Mouse (Mus musculus) hindbrain, embryonic 10.5 days (tissue): ENCODE data around the gene Fmnl3. TPM values are rescaled to one million over a fixed set of nuclear protein-coding genes. Genes with fewer than 3 reads are reported as not detected.

Experiments
- DNase-seq: peaks from one replicate; pipeline ENCODE4 v3.0.0-alpha.2; 2017; ENCODE audit warnings: low spot score
- H3K27ac ChIP-seq: fragments of 300-500 bp; sonication (generic); 2 replicates; pipeline ENCODE4 v1.5.1; 2016; ENCODE audit warnings: mild to moderate bottlenecking, moderate library complexity
- H3K27me3 ChIP-seq: fragments of 300-500 bp; sonication (generic); 2 replicates; pipeline ENCODE4 v1.6.1; 2016; ENCODE audit warnings: mild to moderate bottlenecking; ENCODE audit not compliant: poor library complexity, insufficient read depth, severe bottlenecking
- H3K36me3 ChIP-seq: fragments of 300-500 bp; sonication (generic); 2 replicates; pipeline ENCODE4 v1.6.1; 2016; ENCODE audit warnings: mild to moderate bottlenecking, moderate library complexity
- H3K4me1 ChIP-seq: fragments of 300-500 bp; sonication (generic); replicated peaks from 2 replicates; pipeline ENCODE4 v1.6.1; 2016; ENCODE audit warnings: mild to moderate bottlenecking
- H3K4me3 ChIP-seq: fragments of 300-500 bp; sonication (generic); 2 replicates; pipeline ENCODE4 v1.5.1; 2016; ENCODE audit warnings: mild to moderate bottlenecking, moderate library complexity
- H3K9me3 ChIP-seq: fragments of 300-500 bp; sonication (generic); 2 replicates; pipeline ENCODE4 v1.6.1; 2016; ENCODE audit warnings: mild to moderate bottlenecking, moderate library complexity
- WGBS: fragments of 180-500 bp; shearing (Covaris S2); methylation state at CpG from one replicate; pipeline ENCODE4 v1.1.7; 2016; 5-methylcytosine and 5-hydroxymethylcytosine counted together
- polyA plus RNA-seq: library from polyadenylated mRNA; unstranded; fragments of >200 nt; fragmentation: Nextera tagmentation; extraction: Ambion mirVana; gene quantifications from 2 replicates; pipeline ENCODE4 v1.2.1, GENCODE M21; 2016

Gene Fmnl3
- polyA plus RNA-seq, 1 experiment from 2014 or later: 10.7 TPM

- DNase-seq: no peak
- Histone ChIP-seq H3K4me1 (peaks cover 14% of the 10 kb centered on the region), H3K4me3 (no peak overlapping the region), H3K9me3 (no peaks in the 10 kb centered on the region), H3K36me3 (peaks cover 99% of the 10 kb centered on the region), H3K27ac (no peak overlapping the region), H3K27me3 (no peaks in the 10 kb centered on the region)
- WGBS: 91% methylated on average over 6 of the region's 6 CpGs
These were observed 52.2 kb downstream of the Fmnl3 start for GRCm38 (mm10) chr15:99318071-99318470.

DNA sequence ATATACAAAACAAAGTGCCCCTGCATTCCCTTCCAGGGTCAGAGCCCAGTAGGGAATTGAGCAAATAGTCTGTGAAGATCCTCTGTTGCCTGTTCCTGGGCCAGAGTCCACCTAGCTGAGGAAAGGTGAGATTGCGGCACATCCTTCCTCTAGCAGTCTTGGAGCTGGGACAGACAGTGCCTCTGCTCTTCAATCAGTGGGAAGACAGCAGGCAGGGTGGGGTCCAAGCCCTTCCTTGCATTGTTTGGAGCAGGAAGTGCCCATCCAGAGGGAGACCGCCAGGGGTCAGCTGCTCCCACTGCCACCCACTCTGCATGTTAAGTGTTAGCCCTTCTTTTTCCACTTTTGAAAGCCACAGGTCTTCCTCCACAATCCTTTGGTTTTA, 53.0 kb downstream of the Fmnl3 start:
- DNase-seq: no peak
- no peak overlapping the region for H3K4me3 ChIP-seq
- H3K36me3 ChIP-seq: peaks cover 99% of the 10 kb centered on the region
- H3K9me3 ChIP-seq: no peaks in the 10 kb centered on the region
- no peaks in the 10 kb centered on the region for H3K27me3 ChIP-seq
- H3K27ac ChIP-seq: peak overlapping the region; percentile 87; the same call in 1 of the 2 replicates
- WGBS: 75% methylated on average over 2 of the region's 2 CpGs
- H3K4me1 ChIP-seq: peaks cover 14% of the 10 kb centered on the region

GRCm38 (mm10) chr15:99316314-99317266, 53.7 kb downstream of the Fmnl3 start:
- WGBS: 86% methylated on average over 16 of the region's 16 CpGs
- Histone ChIP-seq H3K9me3 (no peaks in the 10 kb centered on the region), H3K4me1 (peaks cover 14% of the 10 kb centered on the region), H3K27ac (peak overlapping the region; percentile 87), H3K36me3 (peaks cover 99% of the 10 kb centered on the region), H3K27me3 (no peaks in the 10 kb centered on the region), H3K4me3 (no peak overlapping the region)
- DNase-seq: peak; percentile 69

DNA sequence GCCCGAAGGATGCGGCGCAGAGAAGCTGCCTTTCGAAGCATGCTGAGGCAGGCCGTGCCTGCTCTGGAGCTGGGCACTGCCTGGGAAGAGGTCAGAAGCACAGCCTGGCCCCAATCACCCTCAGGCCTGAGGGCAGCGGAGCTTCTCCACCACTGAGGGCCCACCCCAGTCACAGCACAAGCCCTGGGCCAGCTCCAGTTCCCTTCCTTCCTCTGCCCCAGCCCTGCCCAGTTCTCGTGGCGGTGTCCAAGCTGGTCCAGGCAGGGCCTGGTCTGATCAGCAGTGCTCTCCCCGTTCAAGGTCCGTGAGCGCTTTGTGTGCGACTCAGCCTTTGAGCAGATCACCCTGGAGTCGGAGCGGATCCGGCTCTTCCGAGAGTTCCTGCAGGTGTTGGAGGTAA, 55.4 kb downstream of the Fmnl3 start:
- 92% methylated on average over 16 of the region's 16 CpGs for WGBS
- peaks cover 11% of the 10 kb centered on the region; the same call in 1 of the 2 replicates for H3K4me1 ChIP-seq
- no peaks in the 10 kb centered on the region for H3K27me3 ChIP-seq
- H3K4me3 ChIP-seq: no peak overlapping the region
- H3K27ac ChIP-seq: 0 out of 2 replicates have a peak overlapping the region, but pooled peaks have one; percentile 14
- H3K9me3 ChIP-seq: no peaks in the 10 kb centered on the region
- H3K36me3 ChIP-seq: peaks cover 99% of the 10 kb centered on the region
- no peak for DNase-seq

- peaks cover 99% of the 10 kb centered on the region for H3K36me3 ChIP-seq
- WGBS: 93% methylated on average over 5 of the region's 5 CpGs
- no peak for DNase-seq
These were observed 59.7 kb downstream of the Fmnl3 start for GRCm38 (mm10) chr15:99310617-99311016.

DNA sequence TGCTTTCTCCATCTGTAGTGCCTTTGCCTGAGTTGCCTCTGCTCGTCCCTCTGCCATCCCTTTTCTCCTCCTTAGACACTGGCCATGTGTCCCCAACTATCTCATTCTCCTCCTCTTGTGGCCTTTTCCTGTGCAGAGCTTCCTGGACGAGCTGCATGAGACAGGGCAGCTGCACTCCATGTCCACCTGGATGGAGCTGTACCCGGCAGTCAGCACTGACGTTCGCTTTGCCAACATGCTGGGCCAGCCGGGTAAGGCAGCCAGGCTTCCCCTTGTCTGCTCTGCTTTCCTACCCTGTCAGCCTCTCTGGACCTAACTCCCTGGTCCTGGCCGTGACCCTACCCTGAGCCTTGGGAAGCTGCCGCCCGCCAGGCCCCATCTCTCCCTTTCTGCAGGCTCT, 60.7 kb downstream of the Fmnl3 start:
- H3K9me3 ChIP-seq: no peaks in the 10 kb centered on the region
- H3K27ac ChIP-seq: no peak overlapping the region
- no peak overlapping the region for H3K4me3 ChIP-seq
- peaks cover 99% of the 10 kb centered on the region for H3K36me3 ChIP-seq
- WGBS: 92% methylated on average over 9 of the region's 9 CpGs
- no peak for DNase-seq
- peaks cover 5% of the 10 kb centered on the region; the same call in 1 of the 2 replicates for H3K4me1 ChIP-seq
- H3K27me3 ChIP-seq: no peaks in the 10 kb centered on the region

More at GRCm38 (mm10) chr15:99310617-99311016, 59.7 kb downstream of the Fmnl3 start:
- Histone ChIP-seq H3K27ac (no peak overlapping the region), H3K4me3 (no peak overlapping the region), H3K9me3 (no peaks in the 10 kb centered on the region), H3K4me1 (peaks cover 5% of the 10 kb centered on the region; the same call in 1 of the 2 replicates), H3K27me3 (no peaks in the 10 kb centered on the region)

GRCm38 (mm10) chr15:99307476-99307875, 62.8 kb downstream of the Fmnl3 start:
- no peak overlapping the region for H3K27ac ChIP-seq
- WGBS: 87% methylated on average over 9 of the region's 9 CpGs
- H3K4me1 ChIP-seq: 0 out of 2 replicates have a peak, but pooled peaks cover 3% of the 10 kb centered on the region
- DNase-seq: no peak
- H3K9me3 ChIP-seq: no peaks in the 10 kb centered on the region
- H3K27me3 ChIP-seq: no peaks in the 10 kb centered on the region
- peaks cover 96% of the 10 kb centered on the region for H3K36me3 ChIP-seq
- H3K4me3 ChIP-seq: no peak overlapping the region

DNA sequence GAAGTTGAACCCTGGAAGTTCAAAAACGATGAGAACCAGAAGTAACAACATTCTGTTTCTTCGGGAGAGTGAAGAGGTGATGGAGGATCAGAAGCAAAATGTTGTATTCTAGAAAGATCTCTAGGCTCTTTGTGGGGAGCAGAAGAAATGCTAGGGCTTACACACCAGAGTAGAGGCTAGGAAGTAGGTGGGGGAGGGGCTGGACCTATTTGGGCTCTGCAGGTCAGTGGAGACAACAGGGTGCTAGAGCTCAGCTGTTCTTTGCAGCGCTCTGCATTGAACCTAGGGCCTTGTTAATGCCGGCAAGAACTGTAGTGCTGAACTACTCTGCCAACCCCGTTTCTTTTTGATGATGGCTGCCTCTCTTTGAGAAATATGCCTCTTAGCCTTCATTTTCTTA, 74.1 kb downstream of the Fmnl3 start:
- Histone ChIP-seq H3K9me3 (no peaks in the 10 kb centered on the region), H3K27ac (peak overlapping the region; percentile 93; the same call in 1 of the 2 replicates), H3K4me1 (peaks cover 31% of the 10 kb centered on the region), H3K4me3 (peak overlapping the region; percentile 76), H3K36me3 (peaks cover 7% of the 10 kb centered on the region; the same call in 1 of the 2 replicates), H3K27me3 (no peaks in the 10 kb centered on the region)
- WGBS: 45% methylated on average over 5 of the region's 5 CpGs
- no peak for DNase-seq

DNA sequence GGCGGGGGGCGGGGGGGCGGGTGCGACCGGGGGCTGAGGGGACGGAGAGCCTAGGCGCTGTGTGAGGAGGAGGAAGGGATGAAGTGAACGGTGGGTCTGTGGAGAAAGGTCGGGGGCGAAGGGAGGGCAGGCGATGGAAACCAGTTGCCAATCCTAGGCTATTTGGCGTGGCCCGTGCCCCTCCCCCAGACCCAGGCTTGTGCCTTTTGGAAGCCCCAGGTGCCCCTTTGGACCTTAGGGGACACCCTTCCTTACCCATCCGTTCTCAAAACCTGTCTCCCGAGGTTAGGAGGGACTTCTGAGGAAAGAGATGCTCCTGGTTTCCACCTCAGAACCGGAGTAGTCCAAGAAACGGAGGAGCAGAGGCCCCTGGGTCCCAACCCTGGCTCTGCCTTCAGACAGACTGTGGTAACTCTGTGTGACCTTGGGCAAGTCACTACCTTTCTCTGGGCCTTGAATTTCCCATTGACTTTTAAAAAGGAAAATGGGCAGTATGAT, 74.7 kb downstream of the Fmnl3 start, which contains the start of gene Fam186b:
Fam186b (minus strand) TSS at position 405 of the 498 bp plus-strand sequence.
- WGBS: 3% methylated on average over 16 of the region's 17 CpGs
- DNase-seq: no peak

GRCm38 (mm10) chr15:99294813-99295374, 75.4 kb downstream of the Fmnl3 start, which contains the start of gene Prpf40b:
Prpf40b (plus strand) TSS chr15:99295087.
- H3K4me3 ChIP-seq: peak within 1 kb of the TSS; percentile 76
- no peaks in the 10 kb centered on the region for H3K9me3 ChIP-seq
- H3K27ac ChIP-seq: peak within 1 kb of the TSS; percentile 93
- H3K36me3 ChIP-seq: no peaks in the 10 kb centered on the region
- H3K4me1 ChIP-seq: peaks cover 31% of the 10 kb centered on the region
- peak; percentile 94 for DNase-seq
- WGBS: 1% methylated on average over 64 of the region's 64 CpGs
- no peaks in the 10 kb centered on the region for H3K27me3 ChIP-seq

More for the DNA sequence above, 74.7 kb downstream of the Fmnl3 start, which contains the start of gene Fam186b:
- Histone ChIP-seq H3K27ac (peak within 1 kb of the TSS; percentile 93), H3K36me3 (peaks cover 5% of the 10 kb centered on the region; the same call in 1 of the 2 replicates), H3K27me3 (no peaks in the 10 kb centered on the region), H3K9me3 (no peaks in the 10 kb centered on the region), H3K4me3 (peak within 1 kb of the TSS; percentile 76), H3K4me1 (peaks cover 31% of the 10 kb centered on the region)

DNA sequence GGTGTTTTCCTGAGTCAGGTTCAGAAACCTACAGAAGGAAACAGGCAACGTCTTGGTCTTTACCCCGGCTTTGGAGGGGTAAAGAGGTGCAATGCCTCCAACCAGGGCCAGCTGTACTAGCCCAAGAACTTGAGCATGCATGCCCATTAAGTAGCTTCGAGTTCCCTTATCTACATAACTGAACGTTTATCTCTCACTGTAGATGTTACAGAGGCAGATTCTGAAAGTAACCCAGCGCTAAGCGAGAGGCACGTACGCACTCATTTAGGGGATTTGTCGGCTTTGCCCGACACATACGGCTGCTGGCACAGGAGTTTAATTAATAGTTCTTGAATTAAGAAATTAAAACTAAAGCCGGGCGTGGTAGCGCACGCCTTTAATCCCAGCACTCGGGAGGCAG, 76.0 kb downstream of the Fmnl3 start:
- Histone ChIP-seq H3K9me3 (no peaks in the 10 kb centered on the region), H3K36me3 (no peaks in the 10 kb centered on the region), H3K27ac (peak overlapping the region; percentile 93), H3K4me3 (peak overlapping the region; percentile 76), H3K4me1 (peaks cover 31% of the 10 kb centered on the region), H3K27me3 (no peaks in the 10 kb centered on the region)
- DNase-seq: no peak
- 41% methylated on average over 16 of the region's 16 CpGs for WGBS

DNA sequence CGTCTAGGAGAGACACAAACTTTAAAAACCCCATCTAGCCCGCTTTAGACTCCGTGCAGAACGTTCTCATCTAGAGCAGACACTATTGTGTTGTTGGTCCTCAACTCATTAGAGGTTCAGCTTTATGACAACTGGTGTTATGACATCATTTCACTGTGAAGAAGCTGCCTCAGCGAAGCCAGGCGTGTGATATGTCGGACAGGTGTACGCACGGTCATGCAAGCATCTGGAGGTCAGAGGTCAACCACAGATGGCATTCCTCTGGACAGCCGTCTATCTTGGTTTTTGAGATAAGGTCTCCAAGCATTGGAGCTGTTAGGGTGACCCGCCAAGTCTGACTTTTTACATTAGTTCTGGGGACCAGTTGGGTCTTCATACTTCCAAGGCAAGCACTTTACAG, 79.7 kb downstream of the Fmnl3 start:
- WGBS: 93% methylated on average over 11 of the region's 11 CpGs

More for the DNA sequence above, 79.7 kb downstream of the Fmnl3 start:
- no peak overlapping the region for H3K27ac ChIP-seq
- no peak for DNase-seq
- no peaks in the 10 kb centered on the region for H3K27me3 ChIP-seq
- peaks cover 17% of the 10 kb centered on the region for H3K4me1 ChIP-seq
- no peaks in the 10 kb centered on the region for H3K9me3 ChIP-seq
- H3K4me3 ChIP-seq: no peak overlapping the region
- no peaks in the 10 kb centered on the region for H3K36me3 ChIP-seq
